Mouse (Mus musculus) brain, embryonic 14.5 days (tissue): ENCODE data around the gene Trim10.

ENCODE experiments used
- CTCF ChIP-seq: fragments of 200-500 bp; IDR thresholded peaks from 2 replicates; pipeline ENCODE4 v1.5.1; 2012; ENCODE audit warnings: inconsistent platforms, mild to moderate bottlenecking, moderate library complexity, borderline replicate concordance; ENCODE audit not compliant: insufficient read depth, insufficient read length; ENCODE audit errors: extremely low read depth
- POLR2A ChIP-seq: fragments of 200-500 bp; IDR thresholded peaks from 2 replicates; pipeline ENCODE4 v1.6.1; 2012; ENCODE audit warnings: mild to moderate bottlenecking, inconsistent platforms, borderline replicate concordance; ENCODE audit not compliant: poor library complexity, insufficient read depth, insufficient read length, severe bottlenecking; ENCODE audit errors: extremely low read depth

DNA sequence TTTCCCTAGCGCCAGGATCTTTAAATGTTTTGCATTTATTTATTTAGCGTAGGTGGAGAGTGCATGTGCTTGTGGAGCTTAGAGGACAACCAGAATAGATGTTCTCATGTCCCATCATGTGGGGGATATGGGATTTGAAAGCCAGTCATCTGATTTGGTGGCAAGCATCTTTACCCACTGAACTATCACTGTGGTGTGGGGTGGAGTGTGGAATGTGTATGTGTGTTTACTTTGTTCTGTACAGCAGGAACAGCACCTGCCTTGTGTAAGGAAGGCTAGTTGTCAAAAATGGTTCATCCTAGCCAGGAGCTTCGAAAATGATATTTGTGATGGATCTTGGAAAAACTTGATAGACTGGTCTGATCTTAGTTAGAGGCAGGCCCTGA lies 33.0 kb upstream of the Trim10 start:
- TF ChIP-seq CTCF (no peak), POLR2A (no peak)
